Comparison of ENCODE assay signal across 9 mouse cellular contexts in genomic region chr8:120516182-120516755, GRCm38 (mm10).
DNase-seq lines count a peak whose midpoint lies in the region; ATAC-seq lines count a peak whose summit lies in the region.
"Had no signal": no experiment of that assay in that cellular context is flagged by ENCODE, and none has a peak within 500 bp of the region (broad histone marks: within the 10 kb centered on the region; RNA-seq: fewer than 3 reads in every experiment).

No protein-coding gene starts in this region.

- no peaks in the 10 kb centered on the region for H3K9me3 ChIP-seq in heart, embryonic 13.5 days
- H3K9me3 ChIP-seq in liver, embryonic 11.5 days (ENCODE audit: control insufficient read depth, low read length), result no peaks in the 10 kb centered on the region
- H3K9me3 ChIP-seq in stomach, embryonic 15.5 days, result no peaks in the 10 kb centered on the region

- WGBS in heart, embryonic 13.5 days, result 13% methylated on average over 12 of the region's 12 CpGs
- WGBS in liver, embryonic 11.5 days, result 18% methylated on average over 12 of the region's 12 CpGs
- 17% methylated on average over 11 of the region's 12 CpGs for WGBS in stomach, embryonic 15.5 days

- H3K4me1 ChIP-seq in heart, embryonic 13.5 days, result peaks cover 98% of the 10 kb centered on the region
- H3K4me1 ChIP-seq in liver, embryonic 11.5 days (replicated peaks; ENCODE audit: control insufficient read depth, insufficient read depth, low read length), result peaks cover 86% of the 10 kb centered on the region
- H3K4me1 ChIP-seq in stomach, embryonic 15.5 days, result peaks cover 87% of the 10 kb centered on the region

- no peak overlapping the region for H3K4me3 ChIP-seq in heart, embryonic 13.5 days
- H3K4me3 ChIP-seq in liver, embryonic 11.5 days (ENCODE audit: low read depth, low read length), result no peak overlapping the region
- no peak overlapping the region for H3K4me3 ChIP-seq in stomach, embryonic 15.5 days (replicated peaks)

- H3K27me3 ChIP-seq in heart, embryonic 13.5 days (replicated peaks), result no peaks in the 10 kb centered on the region
- H3K27me3 ChIP-seq in liver, embryonic 11.5 days (replicated peaks; ENCODE audit: control insufficient read depth, insufficient read depth, low read length), result no peaks in the 10 kb centered on the region
- H3K27me3 ChIP-seq in stomach, embryonic 15.5 days (replicated peaks), result no peaks in the 10 kb centered on the region

- 0 out of 2 replicates have a peak, but pooled peaks have one; percentile 37 for ATAC-seq in heart, embryonic 13.5 days (ENCODE audit: extremely low read depth, insufficient number of reproducible peaks, low FRiP score, low TSS enrichment)
- 0 out of 2 replicates have a peak, but pooled peaks have one; percentile 18 for ATAC-seq in liver, embryonic 11.5 days (replicated peaks; ENCODE audit: low FRiP score)
- ATAC-seq in stomach, embryonic 15.5 days (ENCODE audit: insufficient read depth, low FRiP score, low read depth), result peak; percentile 16; the same call in 1 of the 2 replicates

- intact Hi-C loops in left cerebral cortex, postnatal 4 days (cut with DNase I), result no loop called here

- H3K36me3 ChIP-seq in heart, embryonic 13.5 days, result no peaks in the 10 kb centered on the region
- H3K36me3 ChIP-seq in liver, embryonic 11.5 days (ENCODE audit: control insufficient read depth, insufficient read depth, low read length), result no peaks in the 10 kb centered on the region; the same call in 1 of the 2 replicates
- no peaks in the 10 kb centered on the region for H3K36me3 ChIP-seq in stomach, embryonic 15.5 days

- H3K4me2 ChIP-seq in heart, embryonic 13.5 days, result peak overlapping the region; percentile 52
- H3K4me2 ChIP-seq in liver, embryonic 11.5 days, result no peak overlapping the region
- no peak overlapping the region; the same call in 1 of the 2 replicates for H3K4me2 ChIP-seq in stomach, embryonic 15.5 days

- H3K9ac ChIP-seq in heart, embryonic 13.5 days, result peak overlapping the region; percentile 68
- H3K9ac ChIP-seq in liver, embryonic 11.5 days (ENCODE audit: low read depth, low read length), result no peak overlapping the region
- no peak overlapping the region for H3K9ac ChIP-seq in stomach, embryonic 15.5 days

- peak overlapping the region; percentile 76 for H3K27ac ChIP-seq in heart, embryonic 13.5 days (replicated peaks)
- no peak overlapping the region for H3K27ac ChIP-seq in liver, embryonic 11.5 days (ENCODE audit: low read depth, low read length)
- peak overlapping the region; percentile 33 for H3K27ac ChIP-seq in stomach, embryonic 15.5 days

- peak; percentile 86 for DNase-seq in left cerebral cortex, postnatal 4 days
- no peak for DNase-seq in left cerebral cortex, adult 18-20 months (ENCODE audit: low spot score in 2 of 2)
- no peak for DNase-seq in liver, embryonic 11.5 days (ENCODE audit: low spot score)
- DNase-seq in right cerebral cortex, postnatal 14 days, result no peak
- no peak for DNase-seq in left cerebral cortex, adult 8-10 months (ENCODE audit: low spot score in 2 of 2)
- no peak for DNase-seq in right cerebral cortex, adult 18-20 months
- DNase-seq: cerebellum, postnatal 25 days had no signal
